Comparison of ENCODE assay signal across 11 mouse cellular contexts in the genomic region with DNA sequence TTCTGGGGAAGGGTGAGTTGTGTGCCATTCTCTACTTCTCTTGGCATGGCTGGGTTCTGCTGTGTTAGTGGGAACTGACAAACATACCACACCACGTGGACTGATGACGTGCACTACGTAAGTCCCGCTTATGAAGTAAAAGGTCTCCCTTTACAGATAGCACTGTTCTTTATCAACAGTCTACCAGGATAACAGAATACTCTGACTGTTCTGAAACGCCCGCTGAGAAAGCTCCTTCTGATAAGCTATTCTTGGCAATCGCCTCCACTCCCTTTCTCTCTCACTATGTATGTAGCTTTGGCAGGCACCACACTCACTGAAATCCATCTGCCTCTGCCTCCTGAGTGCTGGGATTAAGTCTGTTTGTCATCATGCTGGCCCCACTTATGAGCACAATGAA. TPM values are rescaled to one million over a fixed set of nuclear protein-coding genes. Genes with fewer than 3 reads are reported as not detected.
DNase-seq lines count a peak whose midpoint lies in the region; ATAC-seq lines count a peak whose summit lies in the region.
"Had no signal": no experiment of that assay in that cellular context is flagged by ENCODE, and none has a peak within 500 bp of the region (broad histone marks: within the 10 kb centered on the region; RNA-seq: fewer than 3 reads in every experiment).

No protein-coding gene starts in this region.

- 92% methylated on average over 7 of the region's 7 CpGs for WGBS in midbrain, embryonic 11.5 days
- WGBS in midbrain, embryonic 10.5 days = 95% methylated on average over 7 of the region's 7 CpGs

- no peaks in the 10 kb centered on the region for H3K4me1 ChIP-seq in midbrain, embryonic 11.5 days (ENCODE audit: control insufficient read depth, insufficient read depth, low read length)
- no peaks in the 10 kb centered on the region for H3K4me1 ChIP-seq in midbrain, embryonic 10.5 days
- H3K4me1 ChIP-seq: neural tube, embryonic 13.5 days had no signal

- no peak overlapping the region for H3K9ac ChIP-seq in midbrain, embryonic 11.5 days (ENCODE audit: low read length)
- H3K9ac ChIP-seq: neural tube, embryonic 13.5 days had no signal

- no peaks in the 10 kb centered on the region for H3K9me3 ChIP-seq in midbrain, embryonic 11.5 days (ENCODE audit: control insufficient read depth, low read length)
- H3K9me3 ChIP-seq in midbrain, embryonic 10.5 days (replicated peaks) = no peaks in the 10 kb centered on the region
- H3K9me3 ChIP-seq: neural tube, embryonic 13.5 days had no signal

- peaks cover 20% of the 10 kb centered on the region for H3K36me3 ChIP-seq in midbrain, embryonic 11.5 days (ENCODE audit: control insufficient read depth, insufficient read depth, low read length)
- H3K36me3 ChIP-seq in midbrain, embryonic 10.5 days = peaks cover 98% of the 10 kb centered on the region

- no peak for ATAC-seq in midbrain, embryonic 11.5 days (ENCODE audit: low FRiP score)

- H3K27me3 ChIP-seq in midbrain, embryonic 11.5 days (ENCODE audit: control insufficient read depth, insufficient read depth, low read length) = no peaks in the 10 kb centered on the region
- H3K27me3 ChIP-seq in midbrain, embryonic 10.5 days (ENCODE audit: low read depth, poor library complexity, severe bottlenecking) = no peaks in the 10 kb centered on the region
- H3K27me3 ChIP-seq: neural tube, embryonic 13.5 days had no signal

- DNase-seq in cerebellum, adult 9-10 months = peak; percentile 18
- no peak for DNase-seq in cerebellum, adult 8-10 months
- peak; percentile 49 for DNase-seq in midbrain, embryonic 11.5 days (ENCODE audit: low spot score, missing footprints)
- DNase-seq in midbrain, embryonic 10.5 days (ENCODE audit: low spot score) = no peak
- peak; percentile 26 for DNase-seq in liver
- peak; percentile 26 for DNase-seq in testis, postnatal 14 days (ENCODE audit: low spot score)
- no peak for DNase-seq in c-Kit-positive CD71-positive TER-119-positive erythroid progenitor cells, embryonic 14.5 days (ENCODE audit: low spot score)
- no peak for DNase-seq in embryo, embryonic 11 days
- DNase-seq: kidney, adult 18-20 months; lung, adult 2 months had no signal

- H3K27ac ChIP-seq in midbrain, embryonic 11.5 days (ENCODE audit: low read depth, low read length) = no peak overlapping the region
- no peak overlapping the region for H3K27ac ChIP-seq in midbrain, embryonic 10.5 days (replicated peaks)
- H3K27ac ChIP-seq: neural tube, embryonic 13.5 days had no signal

- no peak overlapping the region for H3K4me3 ChIP-seq in midbrain, embryonic 11.5 days (ENCODE audit: low read depth, low read length)
- H3K4me3 ChIP-seq in midbrain, embryonic 10.5 days = no peak overlapping the region
- H3K4me3 ChIP-seq: neural tube, embryonic 13.5 days had no signal

- H3K4me2 ChIP-seq in midbrain, embryonic 11.5 days = no peak overlapping the region
- H3K4me2 ChIP-seq: neural tube, embryonic 13.5 days had no signal

RNA-seq across cellular contexts. Expression of a gene that starts 51.8 kb away (rescaled TPM):
- polyA plus RNA-seq in midbrain, embryonic 11.5 days (2014; fragmentation: Nextera tagmentation; extraction: Ambion mirVana) = 0.36 and 0.41 TPM in 2 replicates
- 0.26 and 0.43 TPM in 2 replicates for polyA plus RNA-seq in midbrain, embryonic 10.5 days (2016; fragmentation: Nextera tagmentation; extraction: Ambion mirVana)

Comparison
In these comparisons a context has a peak if more than half of its experiments do, and no peak if none do; other contexts are left out.
1. DNase-seq: peak in cerebellum, adult 9-10 months (single experiment), midbrain, embryonic 11.5 days (single experiment), liver (single experiment) and testis, postnatal 14 days (single experiment); none in cerebellum, adult 8-10 months (single experiment), midbrain, embryonic 10.5 days (single experiment), c-Kit-positive CD71-positive TER-119-positive erythroid progenitor cells, embryonic 14.5 days (single experiment) and embryo, embryonic 11 days (single experiment).